Mouse (Mus musculus): ENCODE results near the gene Atg4c. TPM values are rescaled to one million over a fixed set of nuclear protein-coding genes. Genes with fewer than 3 reads are reported as not detected.

Gene Atg4c
- polyA plus RNA-seq, 1 experiment from 2014 or later, result 22.1 TPM

DNA sequence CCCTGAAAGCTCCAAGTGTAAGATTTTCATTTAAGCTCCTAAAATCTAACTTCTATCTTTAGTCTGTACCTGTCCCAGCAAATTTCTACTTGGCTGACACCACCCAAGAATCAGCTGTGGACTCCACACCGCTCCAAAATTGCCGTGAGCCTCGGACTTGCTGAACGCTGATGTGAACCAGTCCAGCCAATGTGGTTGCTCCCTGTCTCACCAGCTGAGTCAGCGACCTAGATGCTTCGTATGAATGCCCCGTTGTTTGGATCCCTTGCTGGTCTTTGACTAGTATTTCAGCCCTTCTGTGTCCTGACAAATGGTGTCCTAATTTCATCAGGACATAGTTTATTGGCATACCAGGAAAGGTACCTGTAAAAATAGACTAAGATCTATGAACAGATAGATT lies 19.5 kb upstream of the Atg4c start:
- no peaks in the 10 kb centered on the region for H3K9me3 ChIP-seq
- H3K27ac ChIP-seq, result no peak overlapping the region
- 74% methylated on average over 7 of the region's 7 CpGs for WGBS

GRCm38 (mm10) chr4:99176841-99177240 lies 16.9 kb upstream of the Atg4c start:
- H3K4me1 ChIP-seq, result no peaks in the 10 kb centered on the region
- H3K4me3 ChIP-seq, result no peak overlapping the region
- no peak overlapping the region for H3K4me2 ChIP-seq (replicated peaks)
- ATAC-seq (ENCODE audit: insufficient number of reproducible peaks, insufficient read depth, low FRiP score, low TSS enrichment), result no peak
- WGBS, result 56% methylated on average over 7 of the region's 7 CpGs
- H3K36me3 ChIP-seq, result no peaks in the 10 kb centered on the region
- no peaks in the 10 kb centered on the region for H3K27me3 ChIP-seq
- no peak overlapping the region for H3K9ac ChIP-seq
- H3K27ac ChIP-seq, result no peak overlapping the region
- H3K9me3 ChIP-seq, result no peaks in the 10 kb centered on the region

More for the DNA sequence above, 19.5 kb upstream of the Atg4c start:
- no peaks in the 10 kb centered on the region for H3K36me3 ChIP-seq
- H3K9ac ChIP-seq, result no peak overlapping the region
- no peaks in the 10 kb centered on the region for H3K27me3 ChIP-seq
- no peak for ATAC-seq (ENCODE audit: insufficient number of reproducible peaks, insufficient read depth, low FRiP score, low TSS enrichment)
- H3K4me2 ChIP-seq (replicated peaks), result no peak overlapping the region
- no peaks in the 10 kb centered on the region for H3K4me1 ChIP-seq
- no peak overlapping the region for H3K4me3 ChIP-seq

DNA sequence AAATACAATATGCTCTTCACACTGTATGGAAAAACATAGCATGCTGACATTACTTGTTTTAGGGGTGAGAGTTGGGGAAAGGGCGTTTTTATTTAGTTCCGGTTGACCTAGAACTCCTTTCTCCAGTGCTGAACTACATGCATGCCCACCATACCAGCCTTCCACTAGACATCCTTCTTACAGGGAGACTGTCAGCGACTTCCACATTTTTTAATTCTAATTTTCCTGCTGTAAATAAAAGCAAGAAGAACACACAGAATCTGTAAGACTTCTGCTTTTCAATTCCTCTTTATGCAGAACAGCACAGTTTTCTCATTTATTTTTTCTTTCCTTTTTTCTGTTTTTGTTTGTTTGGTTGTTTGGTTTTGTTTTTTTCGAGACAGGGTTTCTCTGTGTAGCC lies 16.5 kb upstream of the Atg4c start:
- no peak overlapping the region for H3K9ac ChIP-seq
- no peaks in the 10 kb centered on the region for H3K4me1 ChIP-seq
- H3K27ac ChIP-seq, result no peak overlapping the region
- no peak overlapping the region for H3K4me3 ChIP-seq
- ATAC-seq (ENCODE audit: insufficient number of reproducible peaks, insufficient read depth, low FRiP score, low TSS enrichment), result no peak
- no peaks in the 10 kb centered on the region for H3K9me3 ChIP-seq
- no peaks in the 10 kb centered on the region for H3K36me3 ChIP-seq
- no peaks in the 10 kb centered on the region for H3K27me3 ChIP-seq
- H3K4me2 ChIP-seq (replicated peaks), result no peak overlapping the region
- 81% methylated on average over 4 of the region's 4 CpGs for WGBS

- 66% methylated on average over 5 of the region's 5 CpGs for WGBS
- H3K27me3 ChIP-seq, result no peaks in the 10 kb centered on the region
- no peak overlapping the region for H3K4me3 ChIP-seq
- no peak for ATAC-seq (ENCODE audit: insufficient number of reproducible peaks, insufficient read depth, low FRiP score, low TSS enrichment)
- no peak overlapping the region for H3K4me2 ChIP-seq (replicated peaks)
- no peaks in the 10 kb centered on the region for H3K9me3 ChIP-seq
- H3K27ac ChIP-seq, result no peak overlapping the region
- H3K9ac ChIP-seq, result no peak overlapping the region
- no peaks in the 10 kb centered on the region for H3K36me3 ChIP-seq
- H3K4me1 ChIP-seq, result no peaks in the 10 kb centered on the region
Observed at GRCm38 (mm10) chr4:99178851-99179250, 14.9 kb upstream of the Atg4c start.

- peak; percentile 70; the same call in 1 of the 2 replicates for ATAC-seq (ENCODE audit: insufficient number of reproducible peaks, insufficient read depth, low FRiP score, low TSS enrichment)
Observed at GRCm38 (mm10) chr4:99179446-99180120, 14.2 kb upstream of the Atg4c start.

DNA sequence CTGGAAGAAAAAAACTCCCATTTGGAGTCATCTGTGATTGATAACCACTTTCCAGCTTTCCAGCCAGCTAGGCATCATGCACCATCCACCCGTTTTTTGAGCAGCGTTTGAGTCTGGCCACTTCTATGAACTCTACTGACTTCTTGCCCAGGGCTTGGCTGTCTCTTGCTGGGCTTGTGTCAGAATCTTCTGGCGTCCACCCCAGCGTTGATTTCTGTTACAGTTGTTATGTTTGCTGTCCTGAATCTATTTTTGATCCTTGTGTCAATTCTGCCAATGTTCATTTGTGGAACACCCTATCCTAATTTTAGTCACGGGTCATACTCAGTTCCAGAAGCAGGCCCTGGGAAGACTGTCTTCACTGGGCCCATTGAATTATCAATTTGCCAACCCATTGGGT lies 12.8 kb upstream of the Atg4c start:
- no peak overlapping the region for H3K4me2 ChIP-seq (replicated peaks)
- H3K9me3 ChIP-seq, result no peaks in the 10 kb centered on the region
- no peak overlapping the region for H3K9ac ChIP-seq
- H3K36me3 ChIP-seq, result no peaks in the 10 kb centered on the region
- no peaks in the 10 kb centered on the region for H3K27me3 ChIP-seq
- 69% methylated on average over 5 of the region's 5 CpGs for WGBS
- H3K27ac ChIP-seq, result no peak overlapping the region
- no peaks in the 10 kb centered on the region for H3K4me1 ChIP-seq
- ATAC-seq (ENCODE audit: insufficient number of reproducible peaks, insufficient read depth, low FRiP score, low TSS enrichment), result no peak
- H3K4me3 ChIP-seq, result no peak overlapping the region

More at GRCm38 (mm10) chr4:99179446-99180120, 14.2 kb upstream of the Atg4c start:
- Histone ChIP-seq H3K27ac (no peak overlapping the region), H3K9me3 (no peaks in the 10 kb centered on the region), H3K4me1 (no peaks in the 10 kb centered on the region), H3K27me3 (no peaks in the 10 kb centered on the region), H3K4me3 (no peak overlapping the region), H3K36me3 (no peaks in the 10 kb centered on the region), H3K9ac (no peak overlapping the region), H3K4me2 (replicated peaks) (no peak overlapping the region)
- 45% methylated on average over 21 of the region's 21 CpGs for WGBS

DNA sequence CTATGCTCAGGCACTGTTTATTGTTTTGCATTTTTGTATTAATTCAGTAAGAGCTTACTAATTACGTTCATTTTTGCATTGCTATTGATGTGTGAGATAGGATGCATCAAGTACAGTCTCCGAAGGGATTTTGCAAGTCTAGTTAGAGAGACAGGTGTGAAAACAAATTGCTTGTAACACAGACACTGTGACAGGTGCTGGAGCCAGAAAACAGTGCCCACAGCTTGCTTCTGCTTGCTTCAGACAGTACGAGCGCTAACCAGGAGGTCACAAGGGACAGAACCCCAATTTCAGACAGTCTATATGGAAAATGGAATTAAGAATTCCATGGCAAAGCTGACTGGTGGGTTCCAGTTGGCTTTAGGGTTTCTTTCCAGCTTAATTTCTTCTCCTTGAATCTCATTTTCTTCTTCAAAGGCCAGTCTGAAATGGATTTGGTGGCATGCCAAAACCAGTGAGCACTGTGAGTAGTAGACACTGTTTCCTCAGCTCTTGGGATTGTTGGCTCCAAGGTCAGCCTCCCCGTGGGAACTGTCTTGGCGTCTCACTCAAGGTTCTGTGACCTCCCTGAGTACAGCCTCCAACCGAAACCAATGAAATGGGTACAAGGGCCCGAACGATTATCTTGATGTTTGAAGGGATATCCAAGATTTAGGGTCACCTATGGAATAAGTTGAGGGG lies 11.9 kb upstream of the Atg4c start:
- no peak overlapping the region for H3K27ac ChIP-seq
- no peaks in the 10 kb centered on the region for H3K36me3 ChIP-seq
- H3K9me3 ChIP-seq, result no peaks in the 10 kb centered on the region
- H3K4me2 ChIP-seq (replicated peaks), result no peak overlapping the region
- H3K4me1 ChIP-seq, result no peaks in the 10 kb centered on the region
- no peak overlapping the region for H3K9ac ChIP-seq
- no peak for ATAC-seq (ENCODE audit: insufficient number of reproducible peaks, insufficient read depth, low FRiP score, low TSS enrichment)
- 79% methylated on average over 9 of the region's 9 CpGs for WGBS
- H3K27me3 ChIP-seq, result no peaks in the 10 kb centered on the region
- H3K4me3 ChIP-seq, result no peak overlapping the region

- H3K36me3 ChIP-seq, result no peaks in the 10 kb centered on the region
- H3K4me3 ChIP-seq, result no peak overlapping the region
- H3K27ac ChIP-seq, result no peak overlapping the region
- no peaks in the 10 kb centered on the region for H3K4me1 ChIP-seq
- H3K9ac ChIP-seq, result no peak overlapping the region
- no peak for ATAC-seq (ENCODE audit: insufficient number of reproducible peaks, insufficient read depth, low FRiP score, low TSS enrichment)
- H3K9me3 ChIP-seq, result no peaks in the 10 kb centered on the region
- no peaks in the 10 kb centered on the region for H3K27me3 ChIP-seq
- H3K4me2 ChIP-seq (replicated peaks), result no peak overlapping the region
- 76% methylated on average over 20 of the region's 20 CpGs for WGBS
Observed at GRCm38 (mm10) chr4:99182660-99183431, 10.9 kb upstream of the Atg4c start.

GRCm38 (mm10) chr4:99184678-99185077 lies 9.1 kb upstream of the Atg4c start:
- Histone ChIP-seq H3K4me2 (replicated peaks) (no peak overlapping the region), H3K4me1 (no peaks in the 10 kb centered on the region), H3K9ac (no peak overlapping the region), H3K9me3 (no peaks in the 10 kb centered on the region), H3K36me3 (no peaks in the 10 kb centered on the region), H3K27me3 (no peaks in the 10 kb centered on the region), H3K27ac (no peak overlapping the region), H3K4me3 (no peak overlapping the region)
- ATAC-seq (ENCODE audit: insufficient number of reproducible peaks, insufficient read depth, low FRiP score, low TSS enrichment), result no peak
- 78% methylated on average over 4 of the region's 4 CpGs for WGBS

DNA sequence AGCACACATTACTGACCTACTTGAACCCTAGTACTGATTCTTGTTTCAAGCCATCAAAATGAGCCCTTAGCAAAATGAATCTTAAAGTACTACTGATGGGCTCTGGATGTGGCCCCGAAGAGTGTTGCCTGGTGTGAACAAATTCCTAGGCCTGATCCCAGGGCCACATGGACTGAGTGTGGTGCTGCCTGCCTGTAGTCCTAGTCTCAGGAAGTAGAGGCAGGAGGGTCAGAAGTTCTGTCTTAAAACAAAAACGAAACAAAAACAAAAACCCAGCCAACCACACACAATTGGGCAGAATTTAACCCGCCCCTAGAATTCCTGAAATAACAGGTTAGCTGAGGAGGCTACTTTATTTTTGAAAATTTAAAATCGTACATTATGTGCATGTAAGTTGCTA lies 8.4 kb upstream of the Atg4c start:
- no peaks in the 10 kb centered on the region for H3K4me1 ChIP-seq

DNA sequence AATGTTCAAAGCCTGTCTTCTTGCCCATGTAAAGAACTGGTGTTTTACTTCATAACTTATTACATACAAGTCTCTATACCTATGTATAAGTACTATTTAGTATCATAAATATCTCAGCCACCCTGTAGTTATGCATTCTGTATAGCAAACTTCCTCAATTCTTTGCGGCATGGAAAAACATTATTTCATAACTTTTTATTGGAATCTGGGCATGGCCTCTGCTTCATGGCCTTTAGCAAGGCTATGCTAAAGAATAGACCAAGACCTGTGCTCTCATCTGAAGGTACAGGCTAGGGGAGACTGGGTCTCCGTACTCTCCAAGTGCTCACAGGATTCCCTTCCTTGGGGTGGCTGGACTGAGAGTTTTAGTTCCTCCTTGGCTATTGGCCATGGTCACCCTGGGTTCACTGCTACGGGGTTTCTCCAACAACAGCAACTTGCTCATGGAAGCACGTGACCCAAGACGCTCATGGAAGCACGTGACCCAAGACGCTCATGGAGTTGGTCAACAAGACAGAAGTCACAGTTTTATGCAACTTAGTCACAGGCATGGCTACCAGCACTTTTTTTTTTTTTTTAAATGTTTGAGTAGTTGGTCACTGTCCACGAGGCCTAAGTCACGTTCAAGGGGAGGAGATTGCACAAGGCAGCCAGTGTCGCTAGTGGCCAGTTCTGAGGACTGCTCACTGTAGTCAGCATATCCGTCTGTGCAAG lies 7.2 kb upstream of the Atg4c start:
- Histone ChIP-seq H3K4me2 (replicated peaks) (no peak overlapping the region), H3K27me3 (no peaks in the 10 kb centered on the region), H3K4me3 (no peak overlapping the region), H3K9ac (no peak overlapping the region), H3K27ac (no peak overlapping the region), H3K36me3 (no peaks in the 10 kb centered on the region), H3K9me3 (no peaks in the 10 kb centered on the region), H3K4me1 (no peaks in the 10 kb centered on the region)
- ATAC-seq (ENCODE audit: insufficient number of reproducible peaks, insufficient read depth, low FRiP score, low TSS enrichment), result no peak
- 88% methylated on average over 11 of the region's 11 CpGs for WGBS

More for the DNA sequence above, 8.4 kb upstream of the Atg4c start:
- WGBS, result 75% methylated on average over 4 of the region's 4 CpGs
- Histone ChIP-seq H3K27ac (no peak overlapping the region), H3K4me3 (no peak overlapping the region), H3K27me3 (no peaks in the 10 kb centered on the region), H3K4me2 (replicated peaks) (no peak overlapping the region), H3K9me3 (no peaks in the 10 kb centered on the region), H3K36me3 (no peaks in the 10 kb centered on the region), H3K9ac (no peak overlapping the region)
- ATAC-seq (ENCODE audit: insufficient number of reproducible peaks, insufficient read depth, low FRiP score, low TSS enrichment), result no peak

All from embryonic facial prominence, embryonic 12.5 days (tissue).